Mouse (Mus musculus) regulatory T cell (primary cell): ENCODE measurements around the gene Atmin.

Experiments
- in situ Hi-C: fragments of 300-600 bp; cut with MboI, MseI; formaldehyde crosslinking; loops from one replicate; pipeline ENCODE4 v1.15.1; 2025; ENCODE audit warnings: high pct_unique_total_duplicates

The Atmin gene

DNA sequence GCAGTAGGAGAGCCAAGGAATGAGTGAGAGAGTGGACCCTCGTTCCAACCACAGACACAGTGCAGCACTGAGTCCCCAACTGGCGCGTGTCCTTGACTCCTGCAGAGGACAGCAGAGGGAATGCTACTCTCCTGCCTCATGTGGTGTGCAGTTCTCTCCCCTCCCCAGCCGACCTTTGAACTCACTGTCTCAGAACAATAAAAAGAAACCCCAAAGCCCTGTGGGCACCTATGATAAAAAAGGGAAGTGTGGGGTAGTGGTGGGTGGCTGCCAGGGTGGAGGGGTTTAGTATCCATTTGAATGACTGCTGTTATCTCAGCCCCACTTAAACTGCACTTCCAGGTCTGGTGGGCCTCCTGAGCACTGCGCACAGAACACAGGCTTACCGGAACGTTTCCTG is 4.4 kb downstream of the Atmin start:
- in situ Hi-C loops = no loop called here

DNA sequence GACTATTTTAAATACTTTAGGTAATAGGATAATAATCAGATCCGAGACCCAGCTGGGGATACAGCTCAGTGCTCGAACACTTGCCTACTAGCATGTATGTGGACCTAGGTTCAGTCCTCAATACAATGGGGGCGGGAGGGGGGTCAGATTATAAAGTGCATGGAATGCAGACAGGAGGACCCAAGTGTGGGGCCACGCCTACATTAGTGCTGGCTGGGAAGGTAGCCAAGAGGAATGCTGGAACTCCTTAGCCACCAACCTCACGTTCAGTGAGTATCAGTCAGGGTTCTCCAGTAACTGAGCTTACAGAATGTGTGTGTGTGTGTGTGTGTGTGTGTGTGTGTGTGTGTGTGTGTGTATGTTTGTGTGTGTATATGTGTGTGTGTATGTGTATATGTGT is 8.2 kb downstream of the Atmin start:
- in situ Hi-C loops = no loop called here

DNA sequence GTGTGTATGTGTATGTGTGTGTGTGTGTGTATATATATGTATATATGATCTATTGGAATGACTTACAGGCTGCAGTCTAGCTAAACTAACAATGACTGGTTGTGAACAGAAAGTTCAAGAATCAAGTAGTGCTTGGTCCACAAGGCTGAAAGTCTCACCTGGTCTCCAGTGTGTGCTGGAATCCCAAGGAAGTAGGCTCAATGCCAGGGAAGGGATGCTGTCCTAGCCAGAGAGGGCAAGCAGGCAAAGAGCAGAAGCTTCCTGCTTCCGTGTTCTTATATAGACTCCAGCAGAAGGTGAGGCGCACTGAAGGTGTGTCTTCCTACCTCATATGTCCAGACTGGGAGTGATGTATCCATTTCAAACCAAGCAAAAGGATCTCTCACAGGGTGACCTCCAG is 8.6 kb downstream of the Atmin start:
- in situ Hi-C loops = no loop called here

DNA sequence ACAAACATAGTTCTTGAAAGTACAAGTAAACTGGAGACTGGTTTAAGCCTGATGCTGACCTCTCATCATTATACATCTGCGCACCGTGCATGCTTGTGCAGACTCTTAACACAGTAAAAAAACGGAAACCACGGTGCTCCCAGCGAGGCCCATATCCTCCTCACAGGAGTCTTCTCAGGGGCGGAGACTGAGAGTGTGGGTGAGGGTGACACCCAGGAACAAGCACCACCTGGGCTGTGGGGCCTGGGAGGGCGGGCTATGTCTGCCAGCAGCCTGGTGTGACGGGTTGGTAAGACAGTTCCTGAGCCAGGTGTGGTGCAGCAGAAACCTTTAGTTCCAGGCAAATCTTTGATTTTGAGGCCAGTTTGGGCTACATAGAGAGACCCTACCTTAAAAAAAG is 9.2 kb downstream of the Atmin start:
- in situ Hi-C loops = no loop called here

DNA sequence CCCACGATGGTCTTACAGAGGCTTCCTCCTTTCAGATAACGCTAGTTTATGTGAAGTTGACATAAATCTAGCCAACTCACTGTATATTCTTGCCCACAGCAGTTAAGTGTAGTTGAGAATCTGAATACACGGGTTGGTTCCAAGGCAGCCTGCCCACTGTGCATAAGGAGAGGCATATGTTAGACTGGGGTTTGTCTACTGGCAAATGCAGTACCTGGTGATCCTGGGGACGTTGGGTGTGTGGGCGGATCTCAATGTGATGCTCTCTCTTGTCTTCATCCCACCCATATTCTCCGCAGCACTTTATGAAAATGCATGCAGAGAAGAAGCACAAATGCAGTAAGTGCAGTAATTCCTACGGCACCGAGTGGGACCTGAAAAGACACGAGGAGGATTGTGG is 11.2 kb downstream of the Atmin start:
- in situ Hi-C loops = no loop called here

DNA sequence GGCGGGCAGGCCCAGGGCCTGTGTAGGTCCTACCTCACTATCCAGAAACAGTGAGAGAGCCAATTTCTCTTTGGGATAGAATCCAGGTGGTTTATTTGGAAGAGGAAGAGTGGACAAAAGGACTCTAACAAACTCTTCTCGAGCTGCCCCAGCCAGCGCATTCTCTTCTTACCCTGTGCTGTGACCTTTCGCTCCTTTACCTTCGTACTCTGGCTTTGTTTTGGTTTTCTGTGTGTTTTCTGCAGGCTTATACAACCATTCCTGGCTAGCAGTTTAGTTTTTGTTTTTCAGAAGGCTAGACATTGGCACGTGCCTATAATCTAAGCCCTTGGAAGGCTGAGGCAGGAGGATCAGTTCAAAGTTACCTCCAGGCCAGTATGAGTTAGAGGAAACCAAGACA is 26.3 kb downstream of the Atmin start:
- in situ Hi-C loops = no loop called here

DNA sequence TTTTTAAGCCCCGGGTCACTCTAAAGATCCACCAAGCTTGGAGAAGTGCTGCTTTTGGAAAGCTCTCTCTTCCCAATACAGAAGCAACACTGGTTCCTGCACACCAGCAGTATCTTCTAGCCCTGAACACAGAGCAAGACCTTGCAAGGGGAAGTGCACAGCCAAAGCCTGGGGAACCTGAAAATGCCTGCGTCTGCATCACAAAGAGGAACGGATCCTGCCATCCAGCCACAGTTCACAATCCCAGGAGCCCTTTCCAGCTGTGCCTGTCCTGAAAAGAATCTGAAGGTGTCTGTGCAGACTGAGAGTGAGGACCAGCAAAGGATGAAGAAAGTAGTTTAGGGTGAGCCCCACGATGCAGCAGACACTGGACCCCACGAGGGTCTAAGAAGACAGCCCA is 31.9 kb downstream of the Atmin start:
- in situ Hi-C loops = loop anchor here (5.0 kb wide), 1 partner anchor 33 kb away; the partner anchor contains the start of gene Atmin

GRCm38 (mm10) chr8:116975606-116976005 is 32.4 kb downstream of the Atmin start:
- in situ Hi-C loops = loop anchor here (5.0 kb wide), 1 partner anchor 33 kb away; the partner anchor contains the start of gene Atmin

- in situ Hi-C loops = loop anchor here (5.0 kb wide), 1 partner anchor 36 kb away; the partner anchor contains the start of gene Atmin
Measured at GRCm38 (mm10) chr8:116978052-116978451, 34.9 kb downstream of the Atmin start.

GRCm38 (mm10) chr8:116978631-116979256 is 35.6 kb downstream of the Atmin start, which contains the start of gene 1700030J22Rik:
1700030J22Rik (minus strand) TSS chr8:116978959.
- in situ Hi-C loops = loop anchor here (5.0 kb wide), 1 partner anchor 36 kb away; the partner anchor contains the start of gene Atmin

DNA sequence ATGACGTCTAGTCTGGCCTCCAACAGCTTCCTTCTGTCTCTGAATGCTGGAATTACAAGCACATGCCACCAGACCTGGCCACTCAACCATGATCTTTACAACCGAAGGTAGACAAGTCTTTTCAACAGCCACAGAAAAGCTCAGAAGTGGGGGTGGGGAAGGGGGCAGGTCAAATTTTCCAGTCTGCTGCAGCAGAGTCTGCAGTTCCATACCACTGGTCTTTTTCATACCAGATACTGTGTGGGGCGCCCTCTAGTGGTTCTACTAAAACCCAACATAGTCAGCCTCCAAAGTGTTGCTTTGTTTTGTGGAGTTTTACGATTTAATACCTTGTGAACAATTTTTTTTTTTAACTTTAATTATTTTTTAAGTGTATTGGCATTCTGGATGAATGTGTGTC is 36.9 kb downstream of the Atmin start:
- in situ Hi-C loops = no loop called here

- in situ Hi-C loops = no loop called here
Measured at GRCm38 (mm10) chr8:116989842-116990241, 46.6 kb downstream of the Atmin start.

GRCm38 (mm10) chr8:116991241-116991640 is 48.0 kb downstream of the Atmin start:
- in situ Hi-C loops = no loop called here

GRCm38 (mm10) chr8:116992176-116992971 is 49.2 kb downstream of the Atmin start:
- in situ Hi-C loops = no loop called here

DNA sequence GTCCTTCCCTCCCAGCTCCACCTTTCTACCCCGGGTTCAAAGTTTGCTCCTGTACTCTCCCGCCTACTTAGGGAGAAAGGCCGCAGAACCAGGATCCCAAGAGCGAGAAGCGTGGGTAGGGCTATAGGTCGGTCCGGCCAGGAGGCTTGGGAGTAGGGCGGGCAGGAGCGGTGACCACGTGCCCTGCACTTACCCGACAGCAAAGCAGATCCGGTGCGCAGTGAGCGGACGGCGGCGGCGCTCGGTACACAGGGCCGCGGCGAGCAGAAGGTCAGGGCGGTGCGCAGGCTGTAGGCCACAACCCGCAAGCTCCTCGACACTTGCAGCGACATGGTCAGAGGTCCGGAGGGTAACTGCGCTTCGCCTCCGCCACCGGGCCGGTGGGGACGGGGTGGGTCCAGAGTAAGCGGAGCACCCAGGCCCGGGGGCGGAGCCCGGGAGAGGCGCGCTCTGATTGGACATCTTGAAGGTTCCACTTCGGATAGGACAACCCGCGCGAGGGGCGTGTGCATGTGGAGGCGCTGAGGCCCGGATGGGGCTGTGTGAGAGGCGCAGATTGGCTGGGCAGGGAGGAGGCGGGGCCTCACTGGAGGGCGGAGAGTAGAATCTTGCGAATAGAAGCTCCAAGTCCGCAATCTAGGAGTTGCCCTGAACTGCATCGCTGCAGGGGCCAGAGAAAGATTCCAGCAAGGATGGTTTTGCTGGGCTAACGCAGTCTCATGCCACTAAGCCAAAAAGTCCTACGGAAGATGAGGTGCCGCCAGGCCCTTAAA is 50.1 kb downstream of the Atmin start, which contains the start of gene Gcsh:
Gcsh (minus strand) TSS at position 443 of the 773 bp plus-strand sequence.
- in situ Hi-C loops = no loop called here

GRCm38 (mm10) chr8:116994016-116994716 is 51.0 kb downstream of the Atmin start:
- in situ Hi-C loops = no loop called here
